Mouse (Mus musculus) midbrain, postnatal 0 days (tissue): ENCODE data around the gene Tbx19. TPM values are rescaled to one million over a fixed set of nuclear protein-coding genes. Genes with fewer than 3 reads are reported as not detected.

Experiments used
- ATAC-seq: fragments of 200-750 bp; cut with Nextera tagmentation; 2 replicates; pipeline ENCODE4 v1.8.0; 2017; ENCODE audit warnings: moderate number of reproducible peaks, mild to moderate bottlenecking, moderate TSS enrichment, moderate library complexity; ENCODE audit not compliant: low FRiP score
- DNase-seq: peaks from one replicate; pipeline ENCODE4 v3.0.0-alpha.2; 2015; ENCODE audit warnings: low spot score
- H3K27ac ChIP-seq: fragments of 300-500 bp; sonication (generic); 2 replicates; pipeline ENCODE4 v1.5.1; 2014; ENCODE audit warnings: low read depth, mild to moderate bottlenecking, low read length, mixed read lengths
- H3K27me3 ChIP-seq: fragments of 300-500 bp; sonication (generic); 2 replicates; pipeline ENCODE4 v1.6.1; 2014; ENCODE audit warnings: low read length, control low read depth, mixed read lengths; ENCODE audit not compliant: insufficient read depth
- H3K36me3 ChIP-seq: fragments of 300-500 bp; sonication (generic); 2 replicates; pipeline ENCODE4 v1.6.1; 2014; ENCODE audit warnings: low read length, control low read depth, mixed read lengths; ENCODE audit not compliant: insufficient read depth
- H3K4me1 ChIP-seq: fragments of 300-500 bp; sonication (generic); 2 replicates; pipeline ENCODE4 v1.6.1; 2014; ENCODE audit warnings: mild to moderate bottlenecking, control low read depth, antibody characterized with exemption, low read length, mixed read lengths; ENCODE audit not compliant: insufficient read depth
- H3K4me2 ChIP-seq: fragments of 300-500 bp; sonication (generic); 2 replicates; pipeline ENCODE4 v1.6.1; 2014; ENCODE audit warnings: low read depth, mild to moderate bottlenecking, low read length, mixed read lengths; ENCODE audit not compliant: poor library complexity, severe bottlenecking
- H3K4me3 ChIP-seq: fragments of 300-500 bp; sonication (generic); 2 replicates; pipeline ENCODE4 v1.5.1; 2014; ENCODE audit warnings: low read depth, mild to moderate bottlenecking, low read length, moderate library complexity
- H3K9ac ChIP-seq: fragments of 300-500 bp; sonication (generic); replicated peaks from 2 replicates; pipeline ENCODE4 v1.6.1; 2014; ENCODE audit warnings: mild to moderate bottlenecking, low read length, moderate library complexity, mixed read lengths; ENCODE audit not compliant: poor library complexity, severe bottlenecking
- H3K9me3 ChIP-seq: fragments of 300-500 bp; sonication (generic); 2 replicates; pipeline ENCODE4 v1.6.1; 2016; ENCODE audit warnings: low read length, control low read depth
- CTCF ChIP-seq: IDR thresholded peaks from 2 replicates; pipeline ENCODE4 v1.5.1; 2016; ENCODE audit warnings: antibody characterized with exemption, mild to moderate bottlenecking
- WGBS: fragments of 180-500 bp; shearing (Covaris S2); extraction: QIAGEN DNeasy Blood & Tissue Kit; methylation state at CpG from one replicate; pipeline ENCODE4 v1.1.7; 2014; 5-methylcytosine and 5-hydroxymethylcytosine counted together
- polyA plus RNA-seq: library from polyadenylated mRNA; unstranded; fragments of >200 nt; fragmentation: Nextera tagmentation; extraction: Ambion mirVana; gene quantifications from 2 replicates; pipeline ENCODE4 v1.2.1, GENCODE M21; 2015
- total RNA-seq: library from RNA; depleted of rRNA; stranded (reverse); fragments of >200 nt; gene quantifications from 2 replicates; pipeline ENCODE4 v1.2.3, GENCODE M21; 2014

Tbx19 gene
- total and polyA plus RNA-seq, 2 experiments from 2014 or later, result 0.26 TPM; not detected in 1

DNA sequence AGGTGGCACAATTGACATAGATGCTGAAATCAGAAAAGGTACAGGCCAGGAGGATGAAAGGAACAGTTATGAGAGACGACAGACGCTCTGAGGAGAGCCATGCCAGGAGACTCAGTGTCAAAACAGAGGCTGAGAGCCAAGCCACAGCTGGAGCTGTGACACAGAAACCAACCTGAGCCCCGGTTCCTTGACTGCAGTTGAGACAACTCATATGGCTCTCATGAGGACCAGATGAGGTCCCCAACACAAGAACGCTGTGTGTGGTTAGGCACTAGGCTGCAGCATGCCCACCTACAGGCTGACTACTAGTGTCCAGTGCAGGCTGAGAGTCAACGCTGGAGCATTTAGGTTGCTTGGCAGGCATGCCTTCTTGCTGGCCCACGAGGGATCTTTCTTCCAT lies 17.5 kb upstream of the Tbx19 start:
- H3K27ac ChIP-seq, result no peak overlapping the region
- ATAC-seq (no peak), DNase-seq (no peak)
- no peak for TF ChIP-seq CTCF
- H3K27me3 ChIP-seq, result no peaks in the 10 kb centered on the region
- no peak overlapping the region for H3K9ac ChIP-seq
- WGBS, result 78% methylated on average over 6 of the region's 6 CpGs
- H3K4me3 ChIP-seq, result no peak overlapping the region
- H3K4me1 ChIP-seq, result no peaks in the 10 kb centered on the region
- H3K9me3 ChIP-seq, result no peaks in the 10 kb centered on the region
- H3K4me2 ChIP-seq, result no peak overlapping the region
- no peaks in the 10 kb centered on the region for H3K36me3 ChIP-seq

DNA sequence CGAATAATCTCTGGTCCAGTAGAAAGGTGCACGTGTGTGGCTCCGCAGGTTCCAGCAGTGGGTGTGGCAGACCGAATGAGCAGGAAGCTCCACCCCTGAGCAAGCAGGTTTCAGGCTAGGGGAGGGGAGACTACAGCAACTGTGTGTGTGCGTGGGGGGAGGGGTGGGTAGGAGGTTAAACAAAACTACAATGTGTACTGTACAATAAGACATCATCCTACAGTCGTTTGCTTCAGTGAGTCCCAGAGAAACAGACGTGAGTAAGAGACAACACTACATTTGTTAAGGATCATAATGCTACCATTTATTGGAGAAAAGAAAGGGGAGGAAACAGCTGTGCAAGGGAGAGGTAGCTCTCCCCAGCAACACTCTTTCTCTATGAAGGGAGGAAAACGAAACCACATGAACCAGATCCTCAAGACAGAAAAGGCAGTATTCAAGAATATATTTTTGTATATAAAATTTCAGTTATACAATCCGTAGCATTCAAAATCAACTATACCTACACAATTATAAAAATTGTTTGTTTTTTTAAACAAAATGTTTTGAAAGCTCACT lies 13.6 kb upstream of the Tbx19 start:
- no peaks in the 10 kb centered on the region for H3K27me3 ChIP-seq
- H3K27ac ChIP-seq, result no peak overlapping the region
- no peak overlapping the region for H3K9ac ChIP-seq
- ATAC-seq, result no peak
- no peaks in the 10 kb centered on the region for H3K9me3 ChIP-seq
- no peaks in the 10 kb centered on the region for H3K4me1 ChIP-seq
- H3K4me2 ChIP-seq, result no peak overlapping the region
- WGBS, result 62% methylated on average over 6 of the region's 9 CpGs
- no peak overlapping the region for H3K4me3 ChIP-seq
- no peaks in the 10 kb centered on the region for H3K36me3 ChIP-seq
- no peak for TF ChIP-seq CTCF
- DNase-seq, result no peak

DNA sequence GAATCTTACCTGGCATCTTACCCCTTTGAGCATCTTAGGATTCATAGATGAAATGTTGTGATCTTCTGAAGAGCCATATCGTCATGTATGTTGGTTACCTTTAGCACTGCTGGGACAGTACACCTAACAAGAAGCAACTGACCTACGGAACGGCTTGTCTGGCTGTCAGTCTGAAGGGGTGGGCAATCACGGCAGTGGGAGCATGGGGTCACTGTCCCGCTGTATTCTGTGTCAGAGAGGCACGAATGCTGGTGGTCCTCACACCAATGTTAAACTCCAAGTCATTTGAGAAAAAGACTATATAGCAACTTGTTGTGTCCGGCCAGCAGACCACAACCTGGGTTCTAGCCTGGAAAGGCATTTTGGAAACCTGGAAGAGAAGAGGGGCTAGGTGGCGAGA lies 10.7 kb upstream of the Tbx19 start:
- Histone ChIP-seq H3K4me1 (no peaks in the 10 kb centered on the region), H3K4me3 (no peak overlapping the region), H3K27me3 (no peaks in the 10 kb centered on the region), H3K36me3 (no peaks in the 10 kb centered on the region), H3K4me2 (no peak overlapping the region), H3K9ac (no peak overlapping the region), H3K9me3 (no peaks in the 10 kb centered on the region), H3K27ac (no peak overlapping the region)
- ATAC-seq (no peak), DNase-seq (no peak)
- 83% methylated on average over 7 of the region's 8 CpGs for WGBS
- TF ChIP-seq CTCF, result no peak

DNA sequence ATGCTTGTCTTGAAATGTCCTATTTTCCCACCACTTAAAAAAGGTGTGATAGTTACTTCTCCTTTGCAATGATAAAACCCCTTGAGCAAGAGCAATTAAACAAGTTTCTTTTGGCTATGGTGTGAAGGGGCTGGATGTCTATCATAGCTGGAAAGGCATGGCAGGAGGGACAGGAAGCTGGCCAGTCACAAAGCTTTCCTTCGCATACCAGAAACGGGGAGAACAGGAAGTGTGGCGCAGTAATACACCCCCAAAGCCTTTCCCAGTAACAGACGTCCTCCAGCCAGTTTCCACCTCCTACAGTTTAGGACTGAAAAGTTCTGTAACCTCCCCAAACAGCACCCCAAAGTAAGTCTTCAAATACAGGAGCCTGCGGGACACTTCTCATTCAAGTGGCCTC lies 9.6 kb upstream of the Tbx19 start:
- Histone ChIP-seq H3K36me3 (no peaks in the 10 kb centered on the region), H3K9ac (no peak overlapping the region), H3K4me1 (no peaks in the 10 kb centered on the region), H3K27me3 (no peaks in the 10 kb centered on the region), H3K4me3 (no peak overlapping the region), H3K4me2 (no peak overlapping the region), H3K9me3 (no peaks in the 10 kb centered on the region), H3K27ac (no peak overlapping the region)
- ATAC-seq (no peak), DNase-seq (no peak)
- TF ChIP-seq CTCF, result no peak
- WGBS, result 88% methylated on average over 5 of the region's 5 CpGs

DNA sequence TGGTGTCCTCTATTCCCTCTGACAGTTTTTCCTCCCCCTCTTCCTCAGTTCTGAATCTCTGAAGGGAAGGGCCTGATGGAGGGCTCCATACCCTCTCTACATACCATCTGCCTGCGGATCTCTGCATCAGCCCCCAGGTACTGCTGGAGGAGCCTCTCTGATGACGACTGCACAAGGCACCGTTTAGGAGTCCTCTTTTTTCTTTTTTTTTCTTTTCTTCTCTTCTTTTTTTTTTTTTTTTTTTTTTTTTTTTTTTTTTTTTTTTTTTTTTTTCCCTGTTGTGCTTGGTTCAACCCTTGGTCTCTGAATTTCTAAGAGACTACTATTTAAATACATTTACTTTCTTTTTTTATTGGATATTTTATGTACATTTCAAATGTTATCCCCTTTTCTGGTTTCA lies 8.9 kb upstream of the Tbx19 start:
- 77% methylated on average over 3 of the region's 3 CpGs for WGBS

DNA sequence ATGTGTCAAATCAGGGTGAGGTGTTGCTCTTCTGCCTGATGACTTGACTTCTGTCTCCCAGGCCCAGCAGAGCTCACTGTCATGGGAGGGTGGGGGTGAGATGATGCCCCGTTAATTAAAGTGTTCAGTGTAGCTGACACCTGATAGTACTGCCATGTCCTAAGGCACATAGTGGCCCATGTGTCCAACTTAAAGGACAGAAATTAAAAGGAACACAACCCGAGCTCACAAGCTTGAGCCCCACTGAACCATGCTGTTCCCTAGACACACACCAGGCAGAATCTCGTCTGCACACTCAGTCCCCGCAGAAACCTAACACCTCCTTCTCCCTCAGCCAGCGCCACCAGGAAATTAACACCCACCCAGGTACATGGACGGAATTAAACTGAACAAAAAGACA lies 4.3 kb upstream of the Tbx19 start:
- ATAC-seq (no peak), DNase-seq (no peak)
- no peak overlapping the region for H3K4me3 ChIP-seq
- no peaks in the 10 kb centered on the region for H3K4me1 ChIP-seq
- H3K4me2 ChIP-seq, result no peak overlapping the region
- no peak for TF ChIP-seq CTCF
- no peaks in the 10 kb centered on the region for H3K9me3 ChIP-seq
- H3K9ac ChIP-seq, result no peak overlapping the region
- H3K27me3 ChIP-seq, result no peaks in the 10 kb centered on the region
- H3K27ac ChIP-seq, result no peak overlapping the region
- no peaks in the 10 kb centered on the region for H3K36me3 ChIP-seq
- 69% methylated on average over 6 of the region's 6 CpGs for WGBS

More for the DNA sequence above, 8.9 kb upstream of the Tbx19 start:
- ATAC-seq (no peak), DNase-seq (no peak)
- Histone ChIP-seq H3K36me3 (no peaks in the 10 kb centered on the region), H3K4me2 (no peak overlapping the region), H3K9ac (no peak overlapping the region), H3K27ac (no peak overlapping the region), H3K27me3 (no peaks in the 10 kb centered on the region), H3K4me3 (no peak overlapping the region), H3K9me3 (no peaks in the 10 kb centered on the region), H3K4me1 (no peaks in the 10 kb centered on the region)
- TF ChIP-seq CTCF, result no peak
